Mouse (Mus musculus) left cerebral cortex, adult 18-20 months (tissue): ENCODE measurements around the gene Six5. TPM values are rescaled to one million over a fixed set of nuclear protein-coding genes. Genes with fewer than 3 reads are reported as not detected.

Experiments
- DNase-seq, 2 experiments: peaks; one replicate each; pipeline ENCODE4 v3.0.0; 2021 to 2022; ENCODE audit warnings: low spot score in 2 of 2, mixed read lengths in 1 of 2
- total RNA-seq, 2 experiments: library from RNA; stranded (reverse); gene quantifications; 2 replicates each; pipeline ENCODE4 v1.2.3; 2021

Gene Six5
- total RNA-seq, 2 experiments from 2014 or later, result 2.3 to 3.0 TPM

- DNase-seq, result peak in 1 of 2 experiments; percentile 43
Measured at GRCm38 (mm10) chr7:19094826-19095750, 694 bp downstream of the Six5 start.

- no peak for DNase-seq
Measured at GRCm38 (mm10) chr7:19095751-19096110, 1.3 kb downstream of the Six5 start.

GRCm38 (mm10) chr7:19096421-19096976 is 2.1 kb downstream of the Six5 start:
- DNase-seq, result no peak

GRCm38 (mm10) chr7:19097217-19097616 is 2.8 kb downstream of the Six5 start:
- no peak for DNase-seq

- DNase-seq, result no peak
Measured at GRCm38 (mm10) chr7:19097863-19098262, 3.5 kb downstream of the Six5 start.

GRCm38 (mm10) chr7:19098811-19099210 is 4.4 kb downstream of the Six5 start:
- DNase-seq, result no peak

GRCm38 (mm10) chr7:19100290-19100689 is 5.9 kb downstream of the Six5 start:
- DNase-seq, result no peak

- no peak for DNase-seq
Measured at GRCm38 (mm10) chr7:19103741-19104140, 9.3 kb downstream of the Six5 start.

GRCm38 (mm10) chr7:19104486-19104885 is 10.1 kb downstream of the Six5 start:
- DNase-seq, result no peak

- DNase-seq, result no peak
Measured at GRCm38 (mm10) chr7:19107436-19107835, 13.0 kb downstream of the Six5 start.

- no peak for DNase-seq
Measured at GRCm38 (mm10) chr7:19109565-19109964, 15.2 kb downstream of the Six5 start.

- DNase-seq, result peak; percentile 34 to 37
Measured at GRCm38 (mm10) chr7:19118028-19118771, 23.8 kb downstream of the Six5 start, which contains the start of gene Gm4969. Gene Gm4969, minus strand, starts transcription at chr7:19118368.

- no peak for DNase-seq
Measured at GRCm38 (mm10) chr7:19119083-19119482, 24.7 kb downstream of the Six5 start.

GRCm38 (mm10) chr7:19119631-19120429 is 25.4 kb downstream of the Six5 start, which contains the start of gene Fbxo46:
Gene Fbxo46, plus strand, starts transcription at chr7:19119859.
- DNase-seq, result peak; percentile 90 to 94

GRCm38 (mm10) chr7:19121686-19122085 is 27.3 kb downstream of the Six5 start:
- DNase-seq, result no peak

- no peak for DNase-seq
Measured at GRCm38 (mm10) chr7:19124713-19125112, 30.3 kb downstream of the Six5 start.

- DNase-seq, result no peak
Measured at GRCm38 (mm10) chr7:19127744-19128143, 33.4 kb downstream of the Six5 start.

GRCm38 (mm10) chr7:19129396-19129795 is 35.0 kb downstream of the Six5 start:
- DNase-seq, result no peak

- no peak for DNase-seq
Measured at GRCm38 (mm10) chr7:19130657-19131056, 36.3 kb downstream of the Six5 start.

- peak; percentile 94 to 97 for DNase-seq
Measured at GRCm38 (mm10) chr7:19131324-19131848, 37.0 kb downstream of the Six5 start.

- no peak for DNase-seq
Measured at GRCm38 (mm10) chr7:19136168-19136567, 41.8 kb downstream of the Six5 start.
